Mouse (Mus musculus) MEL (cell line): ENCODE measurements at regions not wholly inside any gene's neighbourhood (a gene's known extent, or its start where the extent isn't known, plus 50 kb on each side); places are given as distances from the start of the nearest gene placed in this dataset.

Experiments
- DNase-seq: peaks from one replicate; pipeline ENCODE4 v3.0.0; 2011; ENCODE audit warnings: low read depth, low spot score
- H3K27ac ChIP-seq: 2 replicates; pipeline ENCODE4 v1.5.1; 2012; ENCODE audit warnings: low read depth, mild to moderate bottlenecking, control low read depth, low read length, moderate library complexity; ENCODE audit not compliant: control insufficient read depth
- H3K27me3 ChIP-seq, 2 experiments: fragments of 150-350 bp in 1 of 2; sonication (generic) in 1 of 2; 2 replicates each; pipeline ENCODE4 v1.6.1; 2012; ENCODE audit warnings: low read length in 2 of 2, mild to moderate bottlenecking in 2 of 2, improper control_type of control experiment in 1 of 2, moderate library complexity in 1 of 2; ENCODE audit not compliant: insufficient read depth in 2 of 2, control insufficient read depth in 1 of 2
- H3K36me3 ChIP-seq, 2 experiments: 2 replicates each; pipeline ENCODE4 v1.6.1; 2012 to 2014; ENCODE audit warnings: low read length in 2 of 2, improper control_type of control experiment in 1 of 2, inconsistent platforms in 1 of 2, mild to moderate bottlenecking in 1 of 2; ENCODE audit not compliant: insufficient read depth in 2 of 2, control insufficient read depth in 1 of 2
- H3K4me1 ChIP-seq, 2 experiments: fragments of 150-350 bp in 1 of 2; sonication (generic) in 1 of 2; 2 replicates each; pipeline ENCODE4 v1.6.1; 2012; ENCODE audit warnings: low read length in 2 of 2, improper control_type of control experiment in 1 of 2, mild to moderate bottlenecking in 1 of 2; ENCODE audit not compliant: insufficient read depth in 2 of 2, control insufficient read depth in 1 of 2
- H3K4me3 ChIP-seq, 2 experiments: fragments of 150-350 bp in 1 of 2; sonication (generic) in 1 of 2; 2 replicates each; pipeline ENCODE4 v1.5.1; 2012; ENCODE audit warnings: low read depth in 2 of 2, low read length in 2 of 2, mild to moderate bottlenecking in 2 of 2, moderate library complexity in 2 of 2, control low read depth in 1 of 2, improper control_type of control experiment in 1 of 2; ENCODE audit not compliant: control insufficient read depth in 1 of 2, insufficient read depth in 1 of 2
- H3K79me2 ChIP-seq: 2 replicates; pipeline ENCODE4 v1.6.1; 2012; ENCODE audit warnings: mild to moderate bottlenecking, low read length, moderate library complexity; ENCODE audit not compliant: control insufficient read depth, poor library complexity, insufficient read depth
- H3K9ac ChIP-seq: 2 replicates; pipeline ENCODE4 v1.6.1; 2012; ENCODE audit warnings: low read depth, mild to moderate bottlenecking, control low read depth, low read length, moderate library complexity; ENCODE audit not compliant: control insufficient read depth, poor library complexity, severe bottlenecking
- H3K9me3 ChIP-seq: fragments of 150-350 bp; sonication (generic); replicated peaks from 2 replicates; pipeline ENCODE4 v1.6.1; 2012; ENCODE audit warnings: mild to moderate bottlenecking, low read length, improper control_type of control experiment, moderate library complexity; ENCODE audit not compliant: insufficient read depth
- CHD1 ChIP-seq: IDR thresholded peaks from 2 replicates; pipeline ENCODE4 v1.6.1; 2012; ENCODE audit warnings: low read depth, mild to moderate bottlenecking, inconsistent platforms, low read length, improper control_type of control experiment
- CHD2 ChIP-seq: IDR thresholded peaks from 2 replicates; pipeline ENCODE4 v1.6.1; 2011; ENCODE audit warnings: low read length, improper control_type of control experiment
- CTCF ChIP-seq, 3 experiments: IDR thresholded peaks in 2 of 3; conservative IDR thresholded peaks in 1 of 3; 2 replicates each; pipeline ENCODE4 v1.5.1; 2011 to 2012; ENCODE audit warnings: low read length in 3 of 3, low read depth in 2 of 3, mild to moderate bottlenecking in 2 of 3, improper control_type of control experiment in 1 of 3, inconsistent platforms in 1 of 3, mixed read lengths in 1 of 3, moderate library complexity in 1 of 3; ENCODE audit not compliant: control insufficient read depth in 1 of 3, insufficient read depth in 1 of 3, poor library complexity in 1 of 3, severe bottlenecking in 1 of 3
- E2F4 ChIP-seq: IDR thresholded peaks from 2 replicates; pipeline ENCODE4 v1.6.1; 2011; ENCODE audit warnings: low read depth, low read length, improper control_type of control experiment, borderline replicate concordance
- ETS1 ChIP-seq: IDR thresholded peaks from 2 replicates; pipeline ENCODE4 v1.6.1; 2012; ENCODE audit warnings: low read depth, mild to moderate bottlenecking, inconsistent platforms, low read length, improper control_type of control experiment, moderate library complexity
- GABPA ChIP-seq: IDR thresholded peaks from 2 replicates; pipeline ENCODE4 v1.6.1; 2012; ENCODE audit warnings: low read depth, mild to moderate bottlenecking, inconsistent platforms, low read length, improper control_type of control experiment, moderate library complexity
- GATA1 ChIP-seq: IDR thresholded peaks from 2 replicates; pipeline ENCODE4 v1.6.1; 2011; ENCODE audit warnings: low read depth, low read length, improper control_type of control experiment
- HCFC1 ChIP-seq: IDR thresholded peaks from 2 replicates; pipeline ENCODE4 v1.6.1; 2012; ENCODE audit warnings: low read depth, mild to moderate bottlenecking, inconsistent platforms, low read length, improper control_type of control experiment, moderate library complexity
- MAFK ChIP-seq: IDR thresholded peaks from 2 replicates; pipeline ENCODE4 v1.6.1; 2011; ENCODE audit warnings: low read depth, mild to moderate bottlenecking, low read length, improper control_type of control experiment, borderline replicate concordance
- MYC ChIP-seq: IDR thresholded peaks from 2 replicates; pipeline ENCODE4 v1.6.1; 2011; ENCODE audit warnings: low read depth, mild to moderate bottlenecking, low read length, improper control_type of control experiment, moderate library complexity
- NELFE ChIP-seq: IDR thresholded peaks from 2 replicates; pipeline ENCODE4 v1.6.1; 2011; ENCODE audit warnings: low read depth, low read length, improper control_type of control experiment
- POLR2AphosphoS2 ChIP-seq: IDR thresholded peaks from 2 replicates; pipeline ENCODE4 v1.6.1; 2011; ENCODE audit warnings: low read length, improper control_type of control experiment
- POLR2AphosphoS5 ChIP-seq: IDR thresholded peaks from 2 replicates; pipeline ENCODE4 v1.6.1; 2012; ENCODE audit warnings: low read depth, borderline replicate concordance, mild to moderate bottlenecking, inconsistent platforms, low read length, moderate library complexity, mixed read lengths
- RCOR1 ChIP-seq: IDR thresholded peaks from 2 replicates; pipeline ENCODE4 v1.6.1; 2012; ENCODE audit warnings: low read depth, mild to moderate bottlenecking, inconsistent platforms, low read length, improper control_type of control experiment
- TBP ChIP-seq: IDR thresholded peaks from 2 replicates; pipeline ENCODE4 v1.8.0; 2011; ENCODE audit warnings: low read depth, low read length, improper control_type of control experiment
- TCF12 ChIP-seq: IDR thresholded peaks from 2 replicates; pipeline ENCODE4 v1.6.1; 2014; ENCODE audit warnings: low read depth, mild to moderate bottlenecking, inconsistent platforms, low read length, improper control_type of control experiment, moderate library complexity
- USF1 ChIP-seq: IDR thresholded peaks from 2 replicates; pipeline ENCODE4 v1.6.1; 2014; ENCODE audit warnings: low read depth, mild to moderate bottlenecking, inconsistent platforms, low read length, improper control_type of control experiment, moderate library complexity
- ZKSCAN1 ChIP-seq: IDR thresholded peaks from 2 replicates; pipeline ENCODE4 v1.6.1; 2012; ENCODE audit warnings: low read depth, mild to moderate bottlenecking, inconsistent platforms, low read length, improper control_type of control experiment, moderate library complexity

DNA sequence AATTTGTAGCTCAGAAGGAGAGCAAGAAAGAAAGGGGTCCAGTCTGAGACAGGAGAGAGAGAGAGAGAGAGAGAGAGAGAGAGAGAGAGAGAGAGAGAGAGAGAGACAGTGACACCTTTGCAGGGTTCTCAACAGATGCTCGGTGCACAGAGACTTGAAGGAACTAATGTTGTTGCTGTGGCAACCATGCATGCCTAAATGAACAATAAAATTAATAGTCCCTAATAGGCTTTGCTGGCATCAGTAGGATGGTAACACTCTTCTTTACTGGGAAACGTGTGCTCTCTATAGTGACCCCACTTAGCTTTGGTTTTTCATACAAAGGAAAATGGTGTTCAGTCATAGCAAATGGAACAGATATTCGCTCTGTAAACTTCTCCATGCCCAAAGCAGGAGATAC is 69.5 kb upstream of the Gnao1 start:
- H3K36me3 ChIP-seq, result no peaks in the 10 kb centered on the region
- no peak overlapping the region for H3K4me3 ChIP-seq
- no peak for DNase-seq
- no peaks in the 10 kb centered on the region for H3K79me2 ChIP-seq
- no peaks in the 10 kb centered on the region for H3K27me3 ChIP-seq
- H3K27ac ChIP-seq, result no peak overlapping the region
- H3K9ac ChIP-seq, result no peak overlapping the region
- TF ChIP-seq GATA1 (no peak), POLR2AphosphoS2 (no peak), CHD2 (no peak), POLR2AphosphoS5 (no peak), E2F4 (no peak), USF1 (no peak), ZKSCAN1 (no peak)
- H3K9me3 ChIP-seq, result no peaks in the 10 kb centered on the region
- H3K4me1 ChIP-seq, result no peaks in the 10 kb centered on the region

DNA sequence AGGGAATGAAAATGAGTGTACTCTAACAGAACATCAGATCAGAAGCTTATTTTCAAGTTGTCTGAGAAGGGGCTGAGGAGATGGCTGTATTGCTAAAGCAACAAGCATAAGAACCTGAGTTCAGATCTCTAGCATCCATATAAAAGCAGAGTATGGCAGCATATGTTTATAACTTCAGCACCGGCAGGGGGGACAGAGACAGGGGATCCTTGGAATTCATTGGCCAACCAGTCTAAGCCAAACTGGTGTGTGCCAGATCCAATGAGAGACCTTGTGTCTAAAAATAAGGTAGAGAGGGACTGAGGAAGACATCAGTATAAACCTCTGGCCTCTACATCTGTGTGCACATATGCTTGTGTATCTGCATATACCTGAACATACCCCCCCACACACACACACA is 61.0 kb upstream of the Gnao1 start:
- no peak overlapping the region for H3K4me3 ChIP-seq
- no peaks in the 10 kb centered on the region for H3K79me2 ChIP-seq
- no peaks in the 10 kb centered on the region for H3K4me1 ChIP-seq
- DNase-seq, result no peak
- H3K27me3 ChIP-seq, result no peaks in the 10 kb centered on the region
- TF ChIP-seq HCFC1, result no peak
- no peak for TF ChIP-seq MYC
- TF ChIP-seq CTCF (IDR thresholded peaks at IDR 0.05 in 2 of 3, conservative IDR thresholded peaks at IDR 0.05 in 1 of 3; ENCODE audit: control insufficient read depth in 1 of 3, insufficient read depth in 1 of 3, low read depth in 2 of 3, low read length in 3 of 3, poor library complexity in 1 of 3, severe bottlenecking in 1 of 3), result no peak
- TF ChIP-seq CHD2, result no peak
- TF ChIP-seq POLR2AphosphoS2, result no peak
- TF ChIP-seq NELFE, result no peak
- no peak for TF ChIP-seq ETS1
- no peak for TF ChIP-seq GABPA
- TF ChIP-seq TCF12, result no peak
- no peak for TF ChIP-seq CHD1
- TF ChIP-seq, all 39 proteins: peak for 0
- no peak overlapping the region for H3K27ac ChIP-seq
- no peaks in the 10 kb centered on the region for H3K9me3 ChIP-seq
- H3K9ac ChIP-seq, result no peak overlapping the region
- H3K36me3 ChIP-seq, result no peaks in the 10 kb centered on the region

DNA sequence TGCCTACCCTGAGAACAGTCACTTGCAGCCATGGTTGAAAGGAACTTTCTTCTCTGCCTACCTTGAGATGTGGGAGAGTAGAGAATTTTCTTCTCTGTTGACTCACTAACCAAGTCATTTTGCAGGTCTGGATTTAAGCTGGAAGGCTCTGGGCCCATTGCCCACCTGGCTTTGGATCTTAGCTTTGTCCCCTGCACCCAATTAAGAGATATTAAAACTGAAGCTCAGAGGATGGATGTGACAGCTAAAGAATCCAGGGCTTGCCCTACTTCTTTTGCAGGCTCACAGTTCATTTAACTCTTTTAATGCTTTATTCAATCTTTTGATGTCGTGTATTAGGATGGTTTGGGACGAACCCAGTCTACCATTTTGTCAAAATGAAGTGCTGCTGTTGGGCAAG is 58.8 kb upstream of the Gnao1 start:
- TF ChIP-seq TCF12, result no peak
- no peak for TF ChIP-seq MAFK
- no peak for TF ChIP-seq E2F4
- no peak for TF ChIP-seq GATA1
- TF ChIP-seq RCOR1, result no peak
- no peak for TF ChIP-seq TBP
- no peak for TF ChIP-seq MYC
- TF ChIP-seq POLR2AphosphoS2, result no peak
- no peak for DNase-seq
- no peaks in the 10 kb centered on the region for H3K79me2 ChIP-seq

More for the DNA sequence above, 58.8 kb upstream of the Gnao1 start:
- Histone ChIP-seq H3K9me3 (no peaks in the 10 kb centered on the region), H3K27ac (no peak overlapping the region), H3K4me1 (no peaks in the 10 kb centered on the region), H3K9ac (no peak overlapping the region), H3K36me3 (no peaks in the 10 kb centered on the region), H3K27me3 (no peaks in the 10 kb centered on the region), H3K4me3 (no peak overlapping the region)
